Mouse (Mus musculus) stomach, postnatal 0 days (tissue): ENCODE measurements around the gene Gm20489.

Experiments used
- CTCF ChIP-seq: IDR thresholded peaks from 2 replicates; pipeline ENCODE4 v1.5.1; 2016; ENCODE audit warnings: antibody characterized with exemption, low read depth, mild to moderate bottlenecking, moderate library complexity
- EP300 ChIP-seq: optimal IDR thresholded peaks from 2 replicates; pipeline ENCODE3; 2016; ENCODE audit warnings: antibody characterized with exemption

- no peak for TF ChIP-seq CTCF
- no peak for TF ChIP-seq EP300
These were observed 4.9 kb downstream of the Gm20489 start, which contains the start of gene Gm614 for GRCm38 (mm10) chrX:101263892-101264291.
